Mouse (Mus musculus) lung, adult 2 months (tissue): Measurements from ENCODE around the gene Vrk3. TPM values are rescaled to one million over a fixed set of nuclear protein-coding genes. Genes with fewer than 3 reads are reported as not detected.

ENCODE experiments used
- DNase-seq: peaks from one replicate; pipeline ENCODE4 v3.0.0; 2022
- H3K4me1 ChIP-seq: fragments of 200-500 bp; 2 replicates; pipeline ENCODE4 v1.6.1; 2011; ENCODE audit warnings: low read length; ENCODE audit not compliant: control insufficient read depth, insufficient read depth
- H3K4me3 ChIP-seq: fragments of 200-500 bp; replicated peaks from 2 replicates; pipeline ENCODE3; 2011; ENCODE audit warnings: low read depth, mild to moderate bottlenecking, control low read depth, low read length; ENCODE audit errors: extremely low read depth
- CTCF ChIP-seq: fragments of 200-500 bp; IDR thresholded peaks from 2 replicates; pipeline ENCODE4 v1.5.1; 2011; ENCODE audit warnings: mild to moderate bottlenecking, low read length, control low read depth; ENCODE audit not compliant: insufficient read depth
- POLR2A ChIP-seq: fragments of 200-500 bp; IDR thresholded peaks from 2 replicates; pipeline ENCODE4 v1.6.1; 2011; ENCODE audit warnings: low read depth, mild to moderate bottlenecking, control low read depth, low read length, borderline replicate concordance; ENCODE audit errors: extremely low read depth
- WGBS: fragments of 180-500 bp; shearing (Covaris S2); methylation state at CpG from one replicate; pipeline ENCODE4 v1.1.7; 2018; 5-methylcytosine and 5-hydroxymethylcytosine counted together
- polyA plus RNA-seq: library from polyadenylated mRNA; depleted of rRNA; stranded (reverse); fragments of >200 nt; gene quantifications from 2 replicates; pipeline ENCODE4 v1.2.3, GENCODE M21; 2012

Gene Vrk3
- polyA plus RNA-seq, 1 experiment, result 51.9 TPM

- no peak for DNase-seq
- 81% methylated on average over 2 of the region's 2 CpGs for WGBS
- TF ChIP-seq POLR2A, result no peak
- TF ChIP-seq CTCF, result no peak
- no peaks in the 10 kb centered on the region for H3K4me1 ChIP-seq
- H3K4me3 ChIP-seq, result no peak overlapping the region
Measured at GRCm38 (mm10) chr7:44757164-44757563, 9.0 kb downstream of the Vrk3 start.

- no peak for DNase-seq
- no peaks in the 10 kb centered on the region for H3K4me1 ChIP-seq
- TF ChIP-seq POLR2A (no peak), CTCF (no peak)
- H3K4me3 ChIP-seq, result no peak overlapping the region
Measured at GRCm38 (mm10) chr7:44760366-44760765, 12.2 kb downstream of the Vrk3 start.

- no peak for DNase-seq
- Histone ChIP-seq H3K4me3 (no peak overlapping the region), H3K4me1 (no peaks in the 10 kb centered on the region)
- 81% methylated on average over 5 of the region's 5 CpGs for WGBS
- no peak for TF ChIP-seq CTCF
- TF ChIP-seq POLR2A, result no peak
Measured at GRCm38 (mm10) chr7:44768129-44768528, 19.9 kb downstream of the Vrk3 start.

GRCm38 (mm10) chr7:44770046-44770578 is 21.9 kb downstream of the Vrk3 start:
- peak; percentile 53 for DNase-seq
- TF ChIP-seq POLR2A (no peak), CTCF (peak; percentile 21; the same call in 1 of the 2 replicates)
- Histone ChIP-seq H3K4me1 (no peaks in the 10 kb centered on the region), H3K4me3 (no peak overlapping the region)
- WGBS, result 25% methylated on average over 6 of the region's 6 CpGs

- WGBS, result 87% methylated on average over 8 of the region's 8 CpGs
- Histone ChIP-seq H3K4me3 (no peak overlapping the region), H3K4me1 (no peaks in the 10 kb centered on the region)
- no peak for DNase-seq
- no peak for TF ChIP-seq POLR2A
- TF ChIP-seq CTCF, result no peak
Measured at GRCm38 (mm10) chr7:44772591-44773204, 24.5 kb downstream of the Vrk3 start.

GRCm38 (mm10) chr7:44776849-44777498 is 28.8 kb downstream of the Vrk3 start:
- Histone ChIP-seq H3K4me3 (no peak overlapping the region), H3K4me1 (no peaks in the 10 kb centered on the region)
- WGBS, result 81% methylated on average over 9 of the region's 9 CpGs
- no peak for TF ChIP-seq CTCF
- no peak for TF ChIP-seq POLR2A
- DNase-seq, result no peak

- WGBS, result 85% methylated on average over 8 of the region's 8 CpGs
- TF ChIP-seq POLR2A (no peak), CTCF (no peak)
Measured at GRCm38 (mm10) chr7:44780101-44780500, 31.9 kb downstream of the Vrk3 start.

GRCm38 (mm10) chr7:44789531-44789930 is 41.3 kb downstream of the Vrk3 start:
- H3K4me3 ChIP-seq, result no peak overlapping the region
- WGBS, result 51% methylated on average over 3 of the region's 3 CpGs
- no peak for TF ChIP-seq CTCF
- TF ChIP-seq POLR2A, result no peak
- H3K4me1 ChIP-seq, result no peaks in the 10 kb centered on the region
- DNase-seq, result no peak

More at GRCm38 (mm10) chr7:44780101-44780500, 31.9 kb downstream of the Vrk3 start:
- H3K4me3 ChIP-seq, result no peak overlapping the region
- no peak for DNase-seq
- no peaks in the 10 kb centered on the region for H3K4me1 ChIP-seq

GRCm38 (mm10) chr7:44790066-44790465 is 41.9 kb downstream of the Vrk3 start:
- Histone ChIP-seq H3K4me1 (no peaks in the 10 kb centered on the region), H3K4me3 (no peak overlapping the region)
- 68% methylated on average over 4 of the region's 4 CpGs for WGBS
- TF ChIP-seq CTCF, result no peak
- TF ChIP-seq POLR2A, result no peak
- DNase-seq, result no peak

GRCm38 (mm10) chr7:44792781-44793180 is 44.6 kb downstream of the Vrk3 start:
- Histone ChIP-seq H3K4me1 (no peaks in the 10 kb centered on the region), H3K4me3 (no peak overlapping the region)
- TF ChIP-seq POLR2A (no peak), CTCF (no peak)
- DNase-seq, result no peak
- WGBS, result 74% methylated on average over 6 of the region's 6 CpGs
